Mouse (Mus musculus): ENCODE data around the gene Morn3.
A peak's percentile ranks its signal among the peaks of the same experiment; 100 is the strongest.

Morn3 gene

DNA sequence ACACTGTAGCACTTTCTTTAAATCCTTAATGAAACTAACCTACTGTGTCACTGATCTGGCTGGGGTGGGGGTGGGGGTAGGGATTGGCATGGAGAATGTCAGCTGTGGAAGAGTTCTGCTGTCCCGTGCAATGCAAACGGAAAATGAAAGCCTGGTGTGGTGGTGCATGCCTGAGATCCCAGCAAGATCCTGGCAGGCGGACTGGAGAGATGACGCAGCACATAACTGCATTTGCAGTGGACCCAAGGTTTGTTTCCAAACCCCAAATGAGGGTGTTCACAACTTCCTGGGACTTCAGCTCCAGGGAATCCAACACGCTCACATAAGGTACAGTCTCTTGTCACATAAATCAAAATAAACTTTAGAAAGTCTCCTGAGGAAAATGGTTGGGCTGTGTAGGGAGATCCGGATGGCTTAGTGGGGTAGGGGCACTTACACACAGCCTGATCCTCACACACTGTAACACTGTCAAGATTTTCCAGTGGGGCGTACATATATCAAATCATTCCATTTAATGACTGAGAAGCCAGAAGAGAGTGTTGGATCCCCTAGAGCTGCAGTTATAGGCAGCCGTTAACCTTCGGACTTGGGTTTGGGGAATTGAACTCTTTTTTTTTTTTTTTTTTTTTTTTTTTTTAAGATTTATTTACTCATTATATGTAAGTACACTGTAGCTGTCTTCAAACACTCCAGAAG lies 14.0 kb upstream of the Morn3 start:
- no peak for DNase-seq (ENCODE audit: low read depth, low spot score)

DNA sequence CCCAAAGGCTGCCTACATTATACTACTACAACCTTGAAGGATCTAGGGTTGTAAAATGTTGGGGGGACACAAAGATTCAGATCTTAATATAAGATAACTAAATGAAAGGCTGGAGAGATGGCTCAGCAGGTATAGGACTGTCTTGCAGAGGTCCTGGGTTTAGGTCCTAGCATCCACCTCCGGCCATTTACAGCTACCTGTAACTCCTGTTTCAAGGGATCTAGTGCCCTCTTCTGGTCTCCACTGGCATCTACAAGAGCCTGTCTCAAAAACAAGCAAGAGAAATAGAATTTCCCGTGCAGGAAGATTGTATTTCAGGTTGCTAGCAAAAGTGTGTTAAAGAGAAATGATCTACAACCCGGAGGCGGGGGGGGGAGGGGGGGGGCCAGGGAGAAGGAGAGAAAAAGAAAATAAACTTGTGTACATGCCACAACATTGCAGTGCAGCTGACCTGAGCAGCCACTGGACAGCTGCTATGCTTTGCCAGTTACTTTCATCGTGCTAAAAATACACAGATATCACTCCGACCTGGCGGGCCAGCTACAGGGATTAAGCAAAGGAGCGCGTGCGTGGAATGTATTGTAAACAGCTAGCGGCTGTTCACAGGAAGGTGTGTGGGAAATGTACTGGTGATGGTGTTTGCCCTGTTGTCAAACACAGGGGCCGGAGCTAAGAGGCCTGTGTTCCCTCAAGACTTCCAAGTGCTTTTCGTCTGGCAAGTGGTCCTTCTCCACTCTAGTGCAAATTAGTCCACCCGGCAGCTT lies 13.1 kb upstream of the Morn3 start:
- DNase-seq (ENCODE audit: low read depth, low spot score) = peak; percentile 85

- no peak for DNase-seq (ENCODE audit: low read depth, low spot score)
These were observed 11.7 kb upstream of the Morn3 start for GRCm38 (mm10) chr5:123058251-123059102.

GRCm38 (mm10) chr5:123057366-123058250 lies 10.8 kb upstream of the Morn3 start:
- peak; percentile 100 for DNase-seq (ENCODE audit: low read depth, low spot score)

DNA sequence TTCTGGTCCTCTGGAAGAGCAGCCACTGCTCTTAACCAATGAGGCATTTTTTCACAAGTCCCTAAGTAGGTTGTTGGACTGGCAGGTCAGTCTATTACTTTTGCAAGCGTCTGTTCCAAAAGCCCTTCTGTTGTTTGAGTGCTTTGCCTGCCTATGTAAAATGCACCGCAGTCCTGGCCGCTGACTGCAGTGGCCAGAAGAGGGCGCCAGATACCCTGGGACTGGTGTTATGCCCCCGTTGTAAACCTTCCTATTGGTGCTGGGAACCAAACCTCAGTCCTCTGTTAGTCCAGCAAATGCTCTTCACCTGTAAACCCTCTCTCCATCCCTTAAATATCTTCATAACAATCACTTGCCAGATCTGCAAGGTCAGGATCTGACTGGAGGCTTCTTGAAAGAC lies 4.9 kb upstream of the Morn3 start:
- peak; percentile 71 for DNase-seq (ENCODE audit: low read depth, low spot score)

GRCm38 (mm10) chr5:123050918-123051317 lies 4.1 kb upstream of the Morn3 start:
- DNase-seq (ENCODE audit: low read depth, low spot score) = no peak

DNA sequence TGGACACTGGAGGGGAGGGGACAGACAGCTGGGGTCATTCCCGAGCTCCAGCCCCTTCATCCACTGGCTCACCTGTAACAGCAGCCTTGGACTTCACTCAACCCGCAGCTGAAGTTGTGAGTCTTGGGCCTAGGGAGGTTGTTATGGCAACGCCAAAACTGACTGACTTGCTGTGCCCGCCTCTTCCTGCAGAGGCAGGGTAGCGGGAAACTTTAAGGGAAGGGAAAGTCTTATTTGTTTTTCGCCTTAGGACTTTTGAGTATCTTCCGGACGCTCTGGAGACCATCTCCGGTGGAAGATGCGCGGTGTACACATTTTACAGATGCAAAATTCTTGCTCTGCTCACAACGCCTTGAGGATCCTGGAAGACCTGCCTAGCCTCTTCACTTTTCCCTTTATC lies 2.5 kb upstream of the Morn3 start:
- peak; percentile 91 for DNase-seq (ENCODE audit: low read depth, low spot score)

- peak; percentile 92 for DNase-seq (ENCODE audit: low read depth, low spot score)
These were observed 1.1 kb downstream of the Morn3 start for GRCm38 (mm10) chr5:123045561-123046295.

- peak; percentile 75 for DNase-seq (ENCODE audit: low read depth, low spot score)
These were observed 3.0 kb downstream of the Morn3 start for GRCm38 (mm10) chr5:123043856-123044255.

DNA sequence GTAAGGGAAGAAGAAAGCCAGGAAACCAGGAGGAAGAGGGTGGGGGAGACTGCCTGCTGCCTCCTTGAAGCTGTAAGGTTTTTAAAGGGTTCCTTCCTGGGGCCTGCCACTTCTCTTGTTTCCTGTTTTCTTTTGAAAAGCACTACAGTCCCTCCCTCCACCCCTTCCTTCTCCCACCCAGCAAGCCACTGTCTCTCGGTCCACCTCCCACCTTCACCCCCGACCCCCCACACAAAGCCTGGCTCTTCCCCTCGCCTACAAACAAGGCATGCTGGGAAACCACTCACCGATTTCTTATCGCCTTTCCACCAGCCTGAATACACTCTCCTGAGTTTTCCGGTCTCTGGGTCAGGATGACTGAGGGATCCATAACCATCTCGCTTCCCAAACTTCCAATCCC lies 6.0 kb downstream of the Morn3 start:
- DNase-seq (ENCODE audit: low read depth, low spot score) = peak; percentile 61

DNA sequence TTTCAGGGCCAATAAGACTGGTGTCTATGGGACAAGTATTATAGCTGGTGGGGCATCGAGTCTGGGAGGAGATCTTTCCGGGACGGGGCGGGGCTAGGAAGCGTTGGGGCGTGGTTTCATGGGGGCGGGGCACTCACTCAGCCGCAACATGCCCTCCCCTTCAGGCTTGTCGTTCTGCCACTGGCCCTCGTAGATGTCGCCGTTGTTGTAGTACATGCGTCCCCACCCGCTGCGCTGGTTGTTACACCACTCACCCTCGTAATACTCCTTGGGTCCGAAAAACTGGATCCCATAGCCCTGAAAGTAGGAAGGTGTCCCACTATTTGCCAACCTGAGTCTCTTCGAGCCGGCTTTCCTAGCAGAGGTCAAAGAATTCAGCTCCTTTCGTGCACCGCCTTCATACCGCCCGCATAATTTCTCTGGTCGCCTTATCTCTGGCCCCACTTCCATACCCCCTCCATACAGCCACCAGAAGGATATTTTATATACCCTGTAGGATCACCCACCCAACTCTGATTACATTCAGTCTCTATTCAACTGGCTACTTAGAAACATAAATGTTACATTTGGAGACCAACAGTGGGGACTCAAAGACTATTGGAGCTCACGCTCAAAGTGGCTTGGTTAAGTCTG lies 7.6 kb downstream of the Morn3 start:
- DNase-seq (ENCODE audit: low read depth, low spot score) = peak; percentile 93

- peak; percentile 50 for DNase-seq (ENCODE audit: low read depth, low spot score)
These were observed 8.7 kb downstream of the Morn3 start for GRCm38 (mm10) chr5:123038115-123038514.

DNA sequence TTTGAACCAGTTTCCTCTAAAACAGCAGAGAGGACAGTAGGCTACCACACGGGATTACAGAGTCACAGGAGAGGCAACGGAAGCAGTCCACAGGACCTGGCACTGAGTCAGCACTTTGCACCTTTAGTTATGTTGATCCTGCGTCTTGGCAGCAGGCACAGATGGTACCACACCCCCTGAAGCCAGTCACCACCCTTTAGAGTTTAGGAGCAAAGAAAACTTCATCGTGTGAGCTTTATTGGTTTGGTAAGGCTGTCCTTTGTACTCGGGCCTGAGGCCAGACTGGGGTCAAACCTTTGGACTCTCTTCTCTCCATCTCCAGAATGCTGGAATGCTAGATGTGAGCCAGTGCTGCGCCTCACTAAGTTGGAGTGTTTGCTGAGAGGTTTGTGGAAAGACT lies 11.3 kb downstream of the Morn3 start:
- DNase-seq (ENCODE audit: low read depth, low spot score) = peak; percentile 88

DNA sequence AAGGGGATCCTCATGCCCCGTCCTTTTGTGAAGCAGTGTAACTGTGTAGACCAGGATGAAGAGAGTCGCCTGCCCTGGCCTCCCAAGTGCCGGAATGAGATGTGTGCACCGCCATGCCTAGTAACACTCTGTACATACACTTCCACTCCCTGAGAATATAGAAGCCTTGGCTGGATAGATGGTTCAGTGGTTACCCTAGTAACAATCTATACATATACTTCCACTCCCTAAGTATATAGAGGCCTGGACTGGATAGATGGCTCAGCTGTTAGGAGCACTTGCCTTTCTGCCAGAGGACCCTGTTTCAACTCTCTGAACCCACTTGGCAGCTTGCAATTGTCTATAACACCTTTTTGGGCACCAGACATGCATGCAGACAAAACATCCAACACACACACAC lies 11.7 kb downstream of the Morn3 start:
- DNase-seq (ENCODE audit: low read depth, low spot score) = no peak

GRCm38 (mm10) chr5:123033646-123034160 lies 13.1 kb downstream of the Morn3 start:
- DNase-seq (ENCODE audit: low read depth, low spot score) = peak; percentile 57

- peak; percentile 44 for DNase-seq (ENCODE audit: low read depth, low spot score)
These were observed 15.5 kb downstream of the Morn3 start for GRCm38 (mm10) chr5:123031312-123031711.

DNA sequence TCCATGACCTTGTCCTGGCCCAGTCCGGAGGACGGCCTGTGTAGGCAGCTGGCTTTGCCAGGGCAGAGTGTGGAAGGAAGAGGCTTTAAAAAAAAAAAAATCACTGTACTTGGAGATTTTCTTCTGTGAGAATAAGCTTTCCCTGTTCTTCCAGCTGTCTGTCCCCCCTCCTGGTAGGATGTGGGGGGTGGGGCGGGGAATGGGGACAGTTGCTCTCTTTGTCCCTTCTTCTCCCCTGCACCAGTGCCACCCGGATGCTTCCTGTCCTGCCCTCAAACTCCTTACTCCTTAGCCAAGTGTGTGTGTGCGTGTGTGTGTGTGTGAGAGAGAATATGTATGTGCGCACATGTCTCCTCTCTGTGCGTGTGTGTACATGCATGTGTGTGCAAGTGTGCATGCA lies 17.1 kb downstream of the Morn3 start:
- DNase-seq (ENCODE audit: low read depth, low spot score) = no peak

- DNase-seq (ENCODE audit: low read depth, low spot score) = peak; percentile 51
These were observed 19.4 kb downstream of the Morn3 start for GRCm38 (mm10) chr5:123027436-123027835.

- DNase-seq (ENCODE audit: low read depth, low spot score) = no peak
These were observed 20.4 kb downstream of the Morn3 start for GRCm38 (mm10) chr5:123026414-123026813.

Measured in ZHBTc4 (cell line).